Mouse (Mus musculus) left cerebral cortex, postnatal 14 days (tissue): Measurements from ENCODE around the gene Hnrnph2. TPM values are rescaled to one million over a fixed set of nuclear protein-coding genes. Genes with fewer than 3 reads are reported as not detected.

Experiments
- DNase-seq, 2 experiments: peaks; one replicate each; pipeline ENCODE4 v3.0.0; 2021 to 2022; ENCODE audit warnings: low spot score in 2 of 2, mixed read lengths in 1 of 2
- intact Hi-C: fragments of 180-260 bp; cut with DNase I; formaldehyde crosslinking; loops from one replicate; pipeline ENCODE4 v1.15.1; 2025
- long read RNA-seq, 2 experiments: library from polyadenylated mRNA; stranded (forward); transcript quantifications; one replicate each; pipeline ENCODE4 v2.0.0; 2021
- total RNA-seq, 2 experiments: library from RNA; stranded (reverse); gene quantifications; 2 replicates each; pipeline ENCODE4 v1.2.3; 2021

Gene Hnrnph2
- total RNA-seq = 100 to 1,000 TPM; 145 to 146 TPM
- long read RNA-seq, experiment 1, transcript Hnrnph2-202 (4 exons, 2,364 nt) = major isoform, 195 of 263 reads
- long read RNA-seq, experiment 1, transcript Hnrnph2-203 (3 exons, 2,426 nt) = minor isoform, 56 of 263 reads
- long read RNA-seq, experiment 1, partial matches to known transcripts = 8 of 263 reads
- long read RNA-seq, experiment 1, other reads (novel, unspliced or antisense) = 4 of 263 reads
- long read RNA-seq, experiment 2, transcript Hnrnph2-203 (3 exons, 2,426 nt) = minor isoform, 51 of 183 reads
- long read RNA-seq, experiment 2, transcript Hnrnph2-202 (4 exons, 2,364 nt) = major isoform, 120 of 183 reads
- long read RNA-seq, experiment 2, partial matches to known transcripts = 11 of 183 reads
- long read RNA-seq, experiment 2, other reads (novel, unspliced or antisense) = 1 of 183 reads

DNA sequence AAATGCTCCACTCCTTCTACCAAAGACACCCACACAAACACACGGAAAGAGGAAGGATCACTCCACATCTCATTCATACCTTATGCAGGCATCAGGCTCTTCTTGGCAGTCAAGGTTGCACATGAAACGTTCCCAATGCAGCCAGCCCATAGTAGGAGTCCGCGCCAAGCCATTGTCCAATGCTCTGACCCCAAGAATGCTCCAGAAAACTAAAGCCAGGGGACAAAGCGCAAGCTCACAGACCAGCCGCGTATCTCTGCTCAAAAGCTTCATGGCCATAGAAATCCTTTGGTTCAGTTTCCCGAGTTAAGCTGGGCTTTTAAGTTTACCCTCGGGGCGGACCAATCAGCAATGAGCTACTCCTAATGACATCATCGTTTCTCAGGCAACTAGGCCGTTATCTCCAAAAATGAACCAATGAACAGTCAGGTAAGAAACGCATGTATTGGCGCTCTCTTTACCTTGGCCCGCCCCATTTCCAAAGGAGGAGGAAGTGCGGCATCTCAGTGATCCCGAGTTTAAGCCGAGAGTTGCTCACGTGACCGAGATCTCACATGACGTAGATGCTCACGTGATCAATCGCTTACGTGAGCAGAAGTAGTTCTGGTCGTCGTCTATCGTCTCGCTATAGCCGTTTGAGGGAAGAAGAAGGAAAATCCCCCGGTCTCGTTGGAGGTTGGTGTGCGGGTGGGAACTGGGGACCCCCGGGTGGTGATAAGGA is at the start of gene Hnrnph2, which contains the start of gene Gla:
TSS of gene Hnrnph2 (plus strand) at position 521 of the 721 bp plus-strand sequence.
TSS of gene Gla (minus strand) at position 467 of the 721 bp plus-strand sequence.
- peak; percentile 91 to 95 for DNase-seq
- intact Hi-C loops = no loop called here

DNA sequence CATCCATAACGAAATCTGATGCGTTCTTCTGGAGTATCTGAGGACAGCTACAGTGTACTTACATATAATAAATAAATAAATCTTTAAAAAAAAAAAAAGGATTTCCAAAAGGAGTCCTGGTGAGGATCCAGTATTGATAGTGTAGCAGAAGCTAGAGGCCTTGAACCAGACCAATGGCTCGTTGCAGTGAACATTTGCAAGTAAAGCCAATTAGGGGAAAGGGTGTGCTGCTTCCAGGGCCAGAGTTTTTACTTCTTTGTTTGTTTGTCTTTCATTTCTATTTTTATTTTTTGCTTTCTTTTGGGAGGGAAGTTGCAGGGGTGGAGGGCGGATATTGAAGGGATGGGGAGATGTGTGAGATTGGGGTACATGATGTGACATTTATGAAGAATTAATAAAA is 47.7 kb upstream of the Hnrnph2 start:
- intact Hi-C loops = no loop called here
- DNase-seq = no peak

GRCm38 (mm10) chrX:134554425-134554824 is 46.6 kb upstream of the Hnrnph2 start:
- intact Hi-C loops = no loop called here
- no peak for DNase-seq

DNA sequence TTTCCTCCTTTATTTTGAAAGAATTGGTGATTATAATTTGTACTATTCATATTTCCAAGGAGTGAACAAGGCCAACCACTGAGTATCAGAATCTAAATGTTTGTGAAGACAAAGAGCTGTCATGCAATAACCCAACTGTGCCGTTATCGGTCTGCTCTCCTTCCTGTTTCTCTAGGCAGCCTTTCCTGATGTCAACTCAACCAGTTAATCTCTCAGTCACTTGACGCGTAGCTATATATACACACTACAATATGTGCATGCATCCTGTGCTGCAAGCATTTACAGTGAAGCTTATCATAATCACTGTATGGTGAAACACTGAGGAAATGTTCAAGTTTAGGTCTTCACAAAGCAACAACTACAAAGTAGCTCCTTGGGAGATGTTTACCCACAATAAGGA is 36.7 kb upstream of the Hnrnph2 start:
- no peak for DNase-seq
- intact Hi-C loops = no loop called here

DNA sequence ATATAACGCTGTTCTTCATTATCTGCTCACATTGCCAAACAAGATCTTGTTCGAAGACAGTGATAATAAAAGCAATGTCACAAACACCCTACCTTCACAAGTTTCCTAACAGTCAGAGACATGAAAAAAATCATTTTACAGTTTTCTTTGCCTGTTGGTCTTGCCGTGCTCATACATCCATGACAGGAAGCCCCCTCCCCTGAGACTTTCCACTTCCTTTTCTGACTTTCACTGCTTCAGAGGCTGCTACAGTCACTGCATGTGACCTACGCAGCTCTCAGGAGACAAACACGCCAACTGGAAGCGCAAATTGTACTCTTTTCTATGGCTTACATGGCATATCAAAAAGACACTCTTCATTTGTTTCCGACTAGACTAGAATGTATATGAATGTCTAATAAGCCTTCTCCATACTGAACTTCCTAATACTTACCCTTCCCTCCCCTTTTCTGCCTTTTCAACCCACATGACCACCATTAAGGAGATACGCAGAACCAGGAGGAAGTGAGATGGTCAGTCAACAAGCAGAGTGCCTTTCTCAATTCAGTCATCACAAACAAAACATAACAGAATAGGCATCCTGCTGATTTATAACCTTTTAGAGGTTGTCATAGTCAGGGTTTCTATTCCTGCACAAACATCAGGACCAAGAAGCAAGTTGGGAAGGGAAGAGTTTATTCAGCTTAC is 34.3 kb upstream of the Hnrnph2 start:
- no peak for DNase-seq
- intact Hi-C loops = no loop called here

- DNase-seq = no peak
- intact Hi-C loops = no loop called here
These were observed 23.1 kb upstream of the Hnrnph2 start for GRCm38 (mm10) chrX:134577896-134578295.

DNA sequence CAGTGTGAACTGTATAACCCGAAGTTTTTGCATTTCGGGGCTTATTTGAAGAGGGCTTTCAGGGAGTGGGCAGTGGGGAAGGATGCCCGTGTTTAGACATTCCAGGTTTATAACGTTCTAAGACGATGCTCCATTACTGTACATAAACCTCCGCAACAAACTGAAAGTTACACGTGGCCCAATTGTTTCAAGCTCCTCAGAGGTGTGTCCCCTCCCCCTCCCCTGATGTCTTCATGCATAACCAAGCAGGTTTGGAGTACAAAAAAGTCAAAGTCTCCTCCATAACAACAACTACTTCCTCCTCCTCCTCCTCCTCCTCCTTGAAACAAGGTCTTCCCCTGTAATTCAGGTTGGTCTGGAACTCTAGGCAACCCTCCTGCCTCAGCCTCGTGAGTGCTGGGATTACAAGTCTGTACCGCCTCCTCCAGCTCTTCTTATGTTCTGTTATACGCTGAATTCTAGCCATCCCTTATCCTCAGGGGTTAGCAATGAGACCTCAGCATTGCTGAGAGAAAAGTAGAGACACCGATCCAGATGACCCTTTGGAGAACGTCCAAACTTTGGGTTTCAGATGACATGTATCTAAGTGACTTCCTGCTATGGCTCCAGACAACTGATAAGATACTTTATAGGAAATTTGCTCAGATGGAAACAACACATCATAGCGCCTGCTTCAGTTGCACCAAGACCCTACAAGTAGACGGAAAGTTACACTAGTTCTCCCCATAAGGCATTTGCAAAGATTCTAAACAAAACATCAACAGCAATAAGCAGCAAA is 20.3 kb upstream of the Hnrnph2 start:
- intact Hi-C loops = no loop called here
- DNase-seq = no peak

- intact Hi-C loops = no loop called here
- DNase-seq = no peak
These were observed 18.7 kb upstream of the Hnrnph2 start for GRCm38 (mm10) chrX:134582270-134582669.

DNA sequence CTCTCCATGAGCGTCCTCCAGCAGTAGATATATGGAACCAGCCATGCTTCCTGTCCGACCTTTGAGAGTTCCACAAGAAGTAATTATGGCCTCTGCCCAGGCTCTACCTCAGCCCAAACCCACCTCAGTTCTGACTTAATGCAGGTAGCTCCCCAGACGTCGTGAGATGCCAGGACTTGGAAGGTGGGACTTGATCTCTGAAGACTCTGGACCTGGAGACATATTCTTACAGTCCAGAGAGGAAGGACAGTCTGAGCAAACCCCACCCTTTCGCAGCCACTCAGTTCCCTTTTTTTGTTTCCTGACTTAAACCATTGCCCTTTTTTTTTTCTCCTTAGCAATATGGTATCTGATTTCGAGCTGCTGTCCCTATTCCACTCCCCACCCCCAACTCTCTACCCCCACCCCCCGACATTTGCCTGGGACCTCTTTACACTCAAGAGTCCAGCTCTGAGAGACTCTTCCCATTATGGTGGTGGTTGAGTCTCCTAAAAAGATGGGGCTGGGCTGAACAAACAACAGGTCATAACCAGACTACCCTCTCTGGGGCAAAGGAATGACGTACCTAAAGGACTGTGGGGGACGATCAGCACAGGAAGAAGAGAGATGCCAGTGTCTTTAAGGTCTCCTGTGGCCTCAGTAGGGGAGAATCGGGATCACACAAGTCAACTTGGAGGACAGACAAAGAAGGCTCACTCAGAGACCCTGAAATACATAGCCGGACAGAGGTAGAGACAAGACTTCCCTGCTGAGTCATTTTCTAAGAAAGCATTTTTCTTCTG is 17.9 kb upstream of the Hnrnph2 start, which contains the start of gene Btk:
TSS of gene Btk (minus strand) at position 683 of the 782 bp plus-strand sequence.
- DNase-seq = no peak
- intact Hi-C loops = no loop called here

- intact Hi-C loops = no loop called here
These were observed 15.6 kb upstream of the Hnrnph2 start, which contains the start of gene Rpl36a for GRCm38 (mm10) chrX:134585103-134586002. Gene Rpl36a, plus strand, starts transcription at chrX:134585654.

GRCm38 (mm10) chrX:134586447-134586846 is 14.5 kb upstream of the Hnrnph2 start:
- DNase-seq = no peak
- intact Hi-C loops = no loop called here

More at GRCm38 (mm10) chrX:134585103-134586002, 15.6 kb upstream of the Hnrnph2 start, which contains the start of gene Rpl36a:
- peak; percentile 91 to 94 for DNase-seq

- intact Hi-C loops = no loop called here
- DNase-seq = no peak
These were observed 12.7 kb upstream of the Hnrnph2 start for GRCm38 (mm10) chrX:134588261-134588660.

DNA sequence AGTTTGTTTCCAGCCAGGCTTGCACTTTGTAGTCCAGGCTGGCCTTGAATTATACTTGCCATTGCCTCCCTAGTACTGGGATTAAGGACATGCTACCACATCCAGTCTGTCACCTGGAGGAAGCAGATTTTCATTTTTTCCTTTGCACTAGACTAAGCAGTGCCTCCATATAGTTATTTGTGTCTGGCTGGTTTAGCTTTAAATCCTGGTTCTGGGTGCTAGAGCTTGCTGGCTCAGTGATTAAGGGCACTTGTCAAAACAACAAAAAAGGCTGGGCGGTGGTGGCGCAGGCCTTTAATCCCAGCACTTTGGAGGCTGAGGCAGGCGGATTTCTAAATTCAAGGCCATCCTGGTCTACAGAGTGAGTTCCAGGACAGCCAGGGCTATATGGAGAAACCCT is 12.0 kb upstream of the Hnrnph2 start:
- intact Hi-C loops = no loop called here
- no peak for DNase-seq

DNA sequence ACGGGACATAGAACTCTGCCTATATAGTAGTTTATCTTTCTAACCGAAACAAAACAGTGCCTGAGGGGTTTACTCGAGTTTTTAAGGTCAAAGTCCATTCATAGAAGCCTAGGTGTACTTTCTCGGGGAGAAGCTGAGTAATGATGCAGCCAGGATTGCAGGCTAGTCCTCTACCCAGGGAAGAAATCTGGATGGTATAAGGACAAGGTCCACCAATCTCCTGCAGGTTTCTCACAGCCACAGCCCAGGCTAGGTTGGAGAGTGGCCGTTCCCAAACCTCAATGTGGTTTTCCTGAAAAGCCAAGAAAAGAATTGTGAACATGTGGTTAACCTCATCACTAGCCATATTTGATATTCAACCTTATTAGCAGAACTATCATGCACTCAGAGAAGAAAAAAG is 11.1 kb upstream of the Hnrnph2 start:
- DNase-seq = no peak

GRCm38 (mm10) chrX:134599922-134600565 is 935 bp upstream of the Hnrnph2 start:
- DNase-seq = no peak
- intact Hi-C loops = no loop called here

More for the DNA sequence above, 11.1 kb upstream of the Hnrnph2 start:
- intact Hi-C loops = no loop called here

DNA sequence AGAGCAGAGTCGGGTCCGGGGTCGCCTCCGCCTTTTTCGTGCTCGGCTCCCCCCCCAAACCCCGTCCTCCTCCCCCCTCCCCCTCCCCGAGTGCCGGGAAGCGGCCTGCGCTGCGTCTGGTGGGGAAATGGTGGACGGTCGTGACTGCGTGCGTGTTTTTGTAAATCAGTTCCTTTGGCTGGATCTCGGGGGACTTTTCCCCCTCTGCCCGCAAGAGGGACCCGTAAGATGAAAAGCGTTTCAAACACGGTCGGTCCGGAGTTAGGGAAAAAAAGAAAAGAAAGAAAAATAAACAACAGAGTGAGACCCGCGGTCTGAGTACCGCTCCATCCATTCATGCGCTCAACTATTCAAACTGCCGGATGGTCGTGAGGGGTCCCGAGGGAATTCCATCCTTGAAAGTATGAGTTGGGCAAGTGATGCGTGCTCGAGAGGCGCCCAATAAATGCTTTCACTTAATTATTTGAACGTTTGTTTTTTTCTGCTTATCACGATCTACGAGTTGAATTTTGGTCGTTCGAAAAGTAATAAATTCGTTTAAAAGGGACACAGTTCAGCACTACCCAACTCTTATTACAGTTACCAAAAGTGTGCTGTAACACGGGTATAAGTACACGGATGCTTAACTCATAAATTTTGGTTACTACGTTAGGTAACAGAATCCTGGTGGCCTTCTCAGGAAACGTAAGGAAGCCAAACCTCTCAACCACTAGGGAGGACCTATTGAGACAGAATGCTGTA is 571 bp downstream of the Hnrnph2 start:
- intact Hi-C loops = no loop called here
- DNase-seq = peak in 1 of 2 experiments; percentile 48
